Mouse (Mus musculus): Measurements from ENCODE around the gene Oxsr1. TPM values are rescaled to one million over a fixed set of nuclear protein-coding genes. Genes with fewer than 3 reads are reported as not detected.
"Not testable (repeated sequence)": the region's sequence is repeated elsewhere in the genome, so short reads cannot be mapped to it uniquely, and the experiment has no call there.

The Oxsr1 gene
- polyA plus RNA-seq (2015; fragmentation: Nextera tagmentation; extraction: Ambion mirVana), result 9.1 and 9.5 TPM in 2 replicates

- Histone ChIP-seq H3K4me3 (ENCODE audit: low read length) (peak within 1 kb of the TSS; percentile 90), H3K9ac (ENCODE audit: low read depth, low read length) (peak within 1 kb of the TSS; percentile 91), H3K36me3 (ENCODE audit: control insufficient read depth, insufficient read depth, low read length) (no peaks in the 10 kb centered on the region), H3K9me3 (ENCODE audit: control insufficient read depth, low read length) (no peaks in the 10 kb centered on the region), H3K4me1 (ENCODE audit: control insufficient read depth, insufficient read depth, low read length) (peaks cover 7% of the 10 kb centered on the region; the same call in 1 of the 2 replicates), H3K27ac (ENCODE audit: low read length) (peak within 1 kb of the TSS; percentile 88), H3K27me3 (replicated peaks; ENCODE audit: control insufficient read depth, insufficient read depth, low read length) (no peaks in the 10 kb centered on the region), H3K4me2 (ENCODE audit: low read depth, low read length) (peak within 1 kb of the TSS; percentile 95)
- under 1% methylated on average over 76 of the region's 76 CpGs for WGBS
- ATAC-seq, result peak; percentile 98
Measured at GRCm38 (mm10) chr9:119322289-119323259, at the start of gene Oxsr1. Gene Oxsr1, minus strand, starts transcription at chr9:119322427.

GRCm38 (mm10) chr9:119371251-119371650, 49.0 kb upstream of the Oxsr1 start:
- 69% methylated on average over 4 of the region's 4 CpGs for WGBS
- Histone ChIP-seq H3K4me1 (ENCODE audit: control insufficient read depth, insufficient read depth, low read length) (no peaks in the 10 kb centered on the region), H3K9ac (ENCODE audit: low read depth, low read length) (no peak overlapping the region), H3K36me3 (ENCODE audit: control insufficient read depth, insufficient read depth, low read length) (0 out of 2 replicates have a peak, but pooled peaks cover 4% of the 10 kb centered on the region), H3K4me2 (ENCODE audit: low read depth, low read length) (no peak overlapping the region), H3K9me3 (ENCODE audit: control insufficient read depth, low read length) (no peaks in the 10 kb centered on the region), H3K27ac (ENCODE audit: low read length) (no peak overlapping the region), H3K4me3 (ENCODE audit: low read length) (no peak overlapping the region), H3K27me3 (replicated peaks; ENCODE audit: control insufficient read depth, insufficient read depth, low read length) (no peaks in the 10 kb centered on the region)
- no peak for ATAC-seq

GRCm38 (mm10) chr9:119370770-119371169, 48.5 kb upstream of the Oxsr1 start:
- not testable (repeated sequence) for H3K4me2 ChIP-seq (ENCODE audit: low read depth, low read length); H3K36me3 ChIP-seq (ENCODE audit: control insufficient read depth, insufficient read depth, low read length); H3K9me3 ChIP-seq (ENCODE audit: control insufficient read depth, low read length); H3K27ac ChIP-seq (ENCODE audit: low read length); H3K4me1 ChIP-seq (ENCODE audit: control insufficient read depth, insufficient read depth, low read length); H3K27me3 ChIP-seq (replicated peaks; ENCODE audit: control insufficient read depth, insufficient read depth, low read length); H3K9ac ChIP-seq (ENCODE audit: low read depth, low read length); ATAC-seq; H3K4me3 ChIP-seq (ENCODE audit: low read length)
- 86% methylated on average over 4 of the region's 4 CpGs for WGBS

- 83% methylated on average over 3 of the region's 3 CpGs for WGBS
- no peak overlapping the region for H3K27ac ChIP-seq (ENCODE audit: low read length)
- peak; percentile 59 for ATAC-seq
- H3K4me1 ChIP-seq (ENCODE audit: control insufficient read depth, insufficient read depth, low read length), result no peaks in the 10 kb centered on the region
- no peaks in the 10 kb centered on the region for H3K9me3 ChIP-seq (ENCODE audit: control insufficient read depth, low read length)
- no peak overlapping the region for H3K4me3 ChIP-seq (ENCODE audit: low read length)
- no peaks in the 10 kb centered on the region for H3K27me3 ChIP-seq (replicated peaks; ENCODE audit: control insufficient read depth, insufficient read depth, low read length)
- no peak overlapping the region for H3K9ac ChIP-seq (ENCODE audit: low read depth, low read length)
- no peak overlapping the region for H3K4me2 ChIP-seq (ENCODE audit: low read depth, low read length)
- H3K36me3 ChIP-seq (ENCODE audit: control insufficient read depth, insufficient read depth, low read length), result 0 out of 2 replicates have a peak, but pooled peaks cover 4% of the 10 kb centered on the region
Measured at GRCm38 (mm10) chr9:119368367-119368766, 46.1 kb upstream of the Oxsr1 start.

GRCm38 (mm10) chr9:119365284-119365683, 43.1 kb upstream of the Oxsr1 start, which contains the start of gene Slc22a14:
Gene Slc22a14, minus strand, starts transcription at chr9:119365553.
- 0 out of 2 replicates have a peak, but pooled peaks cover 4% of the 10 kb centered on the region for H3K36me3 ChIP-seq (ENCODE audit: control insufficient read depth, insufficient read depth, low read length)
- H3K4me2 ChIP-seq (ENCODE audit: low read depth, low read length), result no peak within 1 kb of the TSS
- no peak within 1 kb of the TSS for H3K4me3 ChIP-seq (ENCODE audit: low read length)
- no peaks in the 10 kb centered on the region for H3K27me3 ChIP-seq (replicated peaks; ENCODE audit: control insufficient read depth, insufficient read depth, low read length)
- no peak within 1 kb of the TSS for H3K9ac ChIP-seq (ENCODE audit: low read depth, low read length)
- WGBS, result 69% methylated on average over 7 of the region's 7 CpGs
- no peaks in the 10 kb centered on the region for H3K9me3 ChIP-seq (ENCODE audit: control insufficient read depth, low read length)
- no peak for ATAC-seq
- no peak within 1 kb of the TSS for H3K27ac ChIP-seq (ENCODE audit: low read length)
- H3K4me1 ChIP-seq (ENCODE audit: control insufficient read depth, insufficient read depth, low read length), result no peaks in the 10 kb centered on the region

GRCm38 (mm10) chr9:119363229-119363628, 41.0 kb upstream of the Oxsr1 start:
- Histone ChIP-seq H3K4me1 (ENCODE audit: control insufficient read depth, insufficient read depth, low read length) (0 out of 2 replicates have a peak, but pooled peaks cover 2% of the 10 kb centered on the region), H3K9me3 (ENCODE audit: control insufficient read depth, low read length) (no peaks in the 10 kb centered on the region), H3K27ac (ENCODE audit: low read length) (peak overlapping the region; percentile 54; the same call in 1 of the 2 replicates), H3K9ac (ENCODE audit: low read depth, low read length) (no peak overlapping the region), H3K36me3 (ENCODE audit: control insufficient read depth, insufficient read depth, low read length) (no peaks in the 10 kb centered on the region), H3K4me2 (ENCODE audit: low read depth, low read length) (no peak overlapping the region), H3K4me3 (ENCODE audit: low read length) (no peak overlapping the region), H3K27me3 (replicated peaks; ENCODE audit: control insufficient read depth, insufficient read depth, low read length) (no peaks in the 10 kb centered on the region)
- ATAC-seq, result peak; percentile 84
- 64% methylated on average over 12 of the region's 12 CpGs for WGBS

GRCm38 (mm10) chr9:119361416-119361815, 39.2 kb upstream of the Oxsr1 start:
- no peak for ATAC-seq
- H3K27ac ChIP-seq (ENCODE audit: low read length), result no peak overlapping the region
- no peak overlapping the region for H3K4me3 ChIP-seq (ENCODE audit: low read length)
- no peak overlapping the region for H3K4me2 ChIP-seq (ENCODE audit: low read depth, low read length)
- no peaks in the 10 kb centered on the region for H3K9me3 ChIP-seq (ENCODE audit: control insufficient read depth, low read length)
- no peak overlapping the region for H3K9ac ChIP-seq (ENCODE audit: low read depth, low read length)
- WGBS, result 93% methylated on average over 5 of the region's 5 CpGs
- no peaks in the 10 kb centered on the region for H3K36me3 ChIP-seq (ENCODE audit: control insufficient read depth, insufficient read depth, low read length)
- no peaks in the 10 kb centered on the region; the same call in 1 of the 2 replicates for H3K27me3 ChIP-seq (replicated peaks; ENCODE audit: control insufficient read depth, insufficient read depth, low read length)
- H3K4me1 ChIP-seq (ENCODE audit: control insufficient read depth, insufficient read depth, low read length), result 0 out of 2 replicates have a peak, but pooled peaks cover 5% of the 10 kb centered on the region

GRCm38 (mm10) chr9:119358058-119358429, 35.8 kb upstream of the Oxsr1 start:
- no peak overlapping the region for H3K27ac ChIP-seq (ENCODE audit: low read length)
- 30% methylated on average over 9 of the region's 9 CpGs for WGBS
- ATAC-seq, result peak; percentile 5; the same call in 1 of the 2 replicates

GRCm38 (mm10) chr9:119357331-119358057, 35.3 kb upstream of the Oxsr1 start, which contains the start of gene Xylb:
Gene Xylb, plus strand, starts transcription at chr9:119357381.
- no peaks in the 10 kb centered on the region for H3K36me3 ChIP-seq (ENCODE audit: control insufficient read depth, insufficient read depth, low read length)
- H3K4me2 ChIP-seq (ENCODE audit: low read depth, low read length), result peak within 1 kb of the TSS; percentile 90
- 0 out of 2 replicates have a peak, but pooled peaks cover 5% of the 10 kb centered on the region for H3K4me1 ChIP-seq (ENCODE audit: control insufficient read depth, insufficient read depth, low read length)
- H3K27me3 ChIP-seq (replicated peaks; ENCODE audit: control insufficient read depth, insufficient read depth, low read length), result no peaks in the 10 kb centered on the region; the same call in 1 of the 2 replicates
- ATAC-seq, result peak; percentile 95
- 3% methylated on average over 64 of the region's 65 CpGs for WGBS
- peak within 1 kb of the TSS; percentile 80 for H3K9ac ChIP-seq (ENCODE audit: low read depth, low read length)
- H3K4me3 ChIP-seq (ENCODE audit: low read length), result peak within 1 kb of the TSS; percentile 74
- H3K27ac ChIP-seq (ENCODE audit: low read length), result no peak within 1 kb of the TSS
- no peaks in the 10 kb centered on the region for H3K9me3 ChIP-seq (ENCODE audit: control insufficient read depth, low read length)

More at GRCm38 (mm10) chr9:119358058-119358429, 35.8 kb upstream of the Oxsr1 start:
- peak overlapping the region; percentile 74 for H3K4me3 ChIP-seq (ENCODE audit: low read length)
- H3K4me2 ChIP-seq (ENCODE audit: low read depth, low read length), result peak overlapping the region; percentile 90
- 0 out of 2 replicates have a peak, but pooled peaks cover 5% of the 10 kb centered on the region for H3K4me1 ChIP-seq (ENCODE audit: control insufficient read depth, insufficient read depth, low read length)
- no peaks in the 10 kb centered on the region for H3K9me3 ChIP-seq (ENCODE audit: control insufficient read depth, low read length)
- H3K36me3 ChIP-seq (ENCODE audit: control insufficient read depth, insufficient read depth, low read length), result no peaks in the 10 kb centered on the region
- peak overlapping the region; percentile 80 for H3K9ac ChIP-seq (ENCODE audit: low read depth, low read length)
- H3K27me3 ChIP-seq (replicated peaks; ENCODE audit: control insufficient read depth, insufficient read depth, low read length), result no peaks in the 10 kb centered on the region; the same call in 1 of the 2 replicates
